Mouse (Mus musculus): Measurements from ENCODE around the gene Gltpd2. TPM values are rescaled to one million over a fixed set of nuclear protein-coding genes. Genes with fewer than 3 reads are reported as not detected.

Gene Gltpd2
- polyA plus RNA-seq, 1 experiment from 2014 or later: 0.53 TPM

GRCm38 (mm10) chr11:70499566-70500475 is 19.2 kb upstream of the Gltpd2 start:
- H3K9ac ChIP-seq (ENCODE audit: low read depth, low read length): no peak overlapping the region
- H3K4me1 ChIP-seq (ENCODE audit: control insufficient read depth, insufficient read depth, low read length): no peaks in the 10 kb centered on the region
- no peak overlapping the region for H3K27ac ChIP-seq (replicated peaks; ENCODE audit: low read depth, low read length)
- DNase-seq (ENCODE audit: low spot score) (peak; percentile 22), ATAC-seq (ENCODE audit: low read depth) (no peak)
- WGBS: 69% methylated on average over 14 of the region's 14 CpGs
- no peak overlapping the region for H3K4me3 ChIP-seq (ENCODE audit: low read depth, low read length)
- no peaks in the 10 kb centered on the region for H3K36me3 ChIP-seq (ENCODE audit: control insufficient read depth, insufficient read depth, low read length)
- no peak overlapping the region for H3K4me2 ChIP-seq (ENCODE audit: low read depth, low read length)
- no peaks in the 10 kb centered on the region for H3K9me3 ChIP-seq (ENCODE audit: control insufficient read depth, low read length)
- H3K27me3 ChIP-seq (replicated peaks; ENCODE audit: control insufficient read depth, insufficient read depth, low read length): no peaks in the 10 kb centered on the region

DNA sequence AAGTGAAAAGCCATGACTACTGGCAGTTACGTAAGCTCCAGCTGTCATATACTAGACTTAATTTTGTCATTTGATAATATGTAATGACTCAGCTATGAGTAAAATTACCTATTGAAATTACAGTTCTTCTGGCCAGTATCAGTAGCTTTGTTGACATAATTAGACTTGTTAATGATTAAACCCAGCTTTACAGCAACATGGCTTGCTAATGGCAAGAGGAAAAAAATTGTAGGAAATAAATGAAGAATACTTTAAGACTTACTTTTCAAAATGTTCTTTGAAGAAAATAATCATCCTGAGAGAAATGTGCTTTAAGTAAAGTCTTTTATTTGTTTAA is 18.6 kb upstream of the Gltpd2 start:
- no peak overlapping the region for H3K4me2 ChIP-seq (ENCODE audit: low read depth, low read length)
- no peak for DNase-seq (ENCODE audit: low spot score)
- no peak overlapping the region for H3K27ac ChIP-seq (replicated peaks; ENCODE audit: low read depth, low read length)
- WGBS: 92% methylated on average over 1 of the region's 1 CpGs
- no peaks in the 10 kb centered on the region for H3K9me3 ChIP-seq (ENCODE audit: control insufficient read depth, low read length)
- no peaks in the 10 kb centered on the region for H3K27me3 ChIP-seq (replicated peaks; ENCODE audit: control insufficient read depth, insufficient read depth, low read length)
- no peaks in the 10 kb centered on the region for H3K36me3 ChIP-seq (ENCODE audit: control insufficient read depth, insufficient read depth, low read length)
- H3K4me1 ChIP-seq (ENCODE audit: control insufficient read depth, insufficient read depth, low read length): no peaks in the 10 kb centered on the region
- no peak overlapping the region for H3K9ac ChIP-seq (ENCODE audit: low read depth, low read length)
- H3K4me3 ChIP-seq (ENCODE audit: low read depth, low read length): no peak overlapping the region
- ATAC-seq (ENCODE audit: low read depth): no peak

DNA sequence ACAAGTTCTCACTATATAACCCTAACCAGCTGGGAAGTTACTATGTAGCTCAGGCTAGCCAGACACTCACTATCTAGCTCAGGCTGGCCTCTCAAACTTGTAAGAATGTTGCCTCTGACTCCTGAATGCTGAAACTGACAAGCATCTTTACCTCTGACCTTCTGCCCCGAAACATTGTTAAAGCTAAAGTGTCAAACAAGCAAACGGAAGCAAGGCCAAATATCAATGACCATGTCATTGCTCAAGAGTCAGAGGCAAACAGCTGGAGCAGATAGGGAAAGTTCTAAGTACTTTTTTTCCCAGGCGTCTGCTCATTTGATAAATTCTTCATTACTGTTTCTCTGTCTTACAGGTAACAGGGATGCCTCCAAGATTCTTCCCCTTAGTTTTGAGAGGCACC is 17.0 kb upstream of the Gltpd2 start:
- no peak overlapping the region for H3K4me3 ChIP-seq (ENCODE audit: low read depth, low read length)
- no peaks in the 10 kb centered on the region for H3K9me3 ChIP-seq (ENCODE audit: control insufficient read depth, low read length)
- no peak overlapping the region for H3K9ac ChIP-seq (ENCODE audit: low read depth, low read length)
- no peaks in the 10 kb centered on the region for H3K36me3 ChIP-seq (ENCODE audit: control insufficient read depth, insufficient read depth, low read length)
- ATAC-seq (ENCODE audit: low read depth): no peak
- no peak overlapping the region for H3K4me2 ChIP-seq (ENCODE audit: low read depth, low read length)
- 68% methylated on average over 3 of the region's 3 CpGs for WGBS
- no peaks in the 10 kb centered on the region for H3K27me3 ChIP-seq (replicated peaks; ENCODE audit: control insufficient read depth, insufficient read depth, low read length)
- H3K27ac ChIP-seq (replicated peaks; ENCODE audit: low read depth, low read length): no peak overlapping the region
- DNase-seq (ENCODE audit: low spot score): no peak
- H3K4me1 ChIP-seq (ENCODE audit: control insufficient read depth, insufficient read depth, low read length): no peaks in the 10 kb centered on the region

DNA sequence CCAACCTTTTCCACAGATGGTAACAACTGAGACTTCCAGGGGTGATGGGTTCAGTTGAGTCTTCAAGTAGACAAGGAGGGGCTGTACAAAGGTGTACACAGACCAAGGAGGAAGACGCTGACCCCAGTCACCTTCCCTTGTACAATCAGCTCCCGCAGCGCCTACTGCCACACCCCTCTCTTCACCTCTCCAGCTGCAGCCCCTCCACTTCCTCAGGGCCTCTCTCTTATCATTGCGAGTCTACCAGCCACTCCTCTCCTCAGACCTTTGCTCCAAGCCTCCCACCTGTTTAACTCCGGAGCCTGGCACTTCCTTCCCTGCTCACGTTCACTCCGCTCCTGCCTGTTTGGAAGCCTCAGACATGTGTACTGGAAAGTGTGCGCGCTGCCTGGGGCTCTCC is 14.0 kb upstream of the Gltpd2 start, which contains the start of gene Tm4sf5:
TSS of gene Tm4sf5 (plus strand) at position 275 of the 400 bp plus-strand sequence.
- WGBS: 71% methylated on average over 9 of the region's 9 CpGs
- no peak for ATAC-seq (ENCODE audit: low read depth)
- no peak for DNase-seq (ENCODE audit: low spot score)

DNA sequence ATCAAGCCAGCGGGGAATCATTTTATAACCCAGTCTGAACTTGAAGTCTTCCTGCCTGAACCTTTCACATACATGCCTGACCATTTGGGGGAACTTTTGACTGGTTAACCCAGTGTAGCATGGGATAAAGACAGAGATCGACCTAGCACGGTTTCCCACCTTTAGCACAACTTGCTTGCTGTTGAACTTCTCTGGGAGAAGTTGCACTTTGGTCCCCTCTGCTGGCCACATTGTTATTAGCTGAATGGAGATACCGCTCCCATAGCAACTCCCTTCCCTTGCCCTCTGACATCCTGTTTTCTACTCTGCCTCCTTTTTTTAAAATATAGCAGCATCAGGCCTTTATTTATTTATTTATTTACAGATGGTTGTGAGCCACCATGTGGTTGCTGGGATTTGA is 12.6 kb upstream of the Gltpd2 start:
- peak; percentile 63; the same call in 1 of the 2 replicates for ATAC-seq (ENCODE audit: low read depth)
- Histone ChIP-seq H3K36me3 (ENCODE audit: control insufficient read depth, insufficient read depth, low read length) (no peaks in the 10 kb centered on the region), H3K4me3 (ENCODE audit: low read depth, low read length) (no peak overlapping the region), H3K4me1 (ENCODE audit: control insufficient read depth, insufficient read depth, low read length) (no peaks in the 10 kb centered on the region), H3K27ac (replicated peaks; ENCODE audit: low read depth, low read length) (no peak overlapping the region), H3K9me3 (ENCODE audit: control insufficient read depth, low read length) (no peaks in the 10 kb centered on the region), H3K27me3 (replicated peaks; ENCODE audit: control insufficient read depth, insufficient read depth, low read length) (no peaks in the 10 kb centered on the region), H3K9ac (ENCODE audit: low read depth, low read length) (no peak overlapping the region), H3K4me2 (ENCODE audit: low read depth, low read length) (no peak overlapping the region; the same call in 1 of the 2 replicates)
- 29% methylated on average over 4 of the region's 4 CpGs for WGBS
- DNase-seq (ENCODE audit: low spot score): peak; percentile 62

More for the DNA sequence above, 14.0 kb upstream of the Gltpd2 start, which contains the start of gene Tm4sf5:
- no peaks in the 10 kb centered on the region for H3K4me1 ChIP-seq (ENCODE audit: control insufficient read depth, insufficient read depth, low read length)
- no peak within 1 kb of the TSS for H3K4me3 ChIP-seq (ENCODE audit: low read depth, low read length)
- no peaks in the 10 kb centered on the region for H3K9me3 ChIP-seq (ENCODE audit: control insufficient read depth, low read length)
- no peaks in the 10 kb centered on the region for H3K36me3 ChIP-seq (ENCODE audit: control insufficient read depth, insufficient read depth, low read length)
- H3K4me2 ChIP-seq (ENCODE audit: low read depth, low read length): no peak within 1 kb of the TSS
- H3K9ac ChIP-seq (ENCODE audit: low read depth, low read length): no peak within 1 kb of the TSS
- no peak within 1 kb of the TSS for H3K27ac ChIP-seq (replicated peaks; ENCODE audit: low read depth, low read length)
- H3K27me3 ChIP-seq (replicated peaks; ENCODE audit: control insufficient read depth, insufficient read depth, low read length): no peaks in the 10 kb centered on the region

GRCm38 (mm10) chr11:70506962-70507515 is 12.0 kb upstream of the Gltpd2 start:
- Histone ChIP-seq H3K27me3 (replicated peaks; ENCODE audit: control insufficient read depth, insufficient read depth, low read length) (no peaks in the 10 kb centered on the region), H3K9me3 (ENCODE audit: control insufficient read depth, low read length) (no peaks in the 10 kb centered on the region), H3K4me2 (ENCODE audit: low read depth, low read length) (no peak overlapping the region), H3K36me3 (ENCODE audit: control insufficient read depth, insufficient read depth, low read length) (no peaks in the 10 kb centered on the region), H3K27ac (replicated peaks; ENCODE audit: low read depth, low read length) (no peak overlapping the region), H3K4me1 (ENCODE audit: control insufficient read depth, insufficient read depth, low read length) (no peaks in the 10 kb centered on the region), H3K9ac (ENCODE audit: low read depth, low read length) (no peak overlapping the region), H3K4me3 (ENCODE audit: low read depth, low read length) (no peak overlapping the region)
- WGBS: 70% methylated on average over 7 of the region's 7 CpGs
- no peak for DNase-seq (ENCODE audit: low spot score)
- no peak for ATAC-seq (ENCODE audit: low read depth)

DNA sequence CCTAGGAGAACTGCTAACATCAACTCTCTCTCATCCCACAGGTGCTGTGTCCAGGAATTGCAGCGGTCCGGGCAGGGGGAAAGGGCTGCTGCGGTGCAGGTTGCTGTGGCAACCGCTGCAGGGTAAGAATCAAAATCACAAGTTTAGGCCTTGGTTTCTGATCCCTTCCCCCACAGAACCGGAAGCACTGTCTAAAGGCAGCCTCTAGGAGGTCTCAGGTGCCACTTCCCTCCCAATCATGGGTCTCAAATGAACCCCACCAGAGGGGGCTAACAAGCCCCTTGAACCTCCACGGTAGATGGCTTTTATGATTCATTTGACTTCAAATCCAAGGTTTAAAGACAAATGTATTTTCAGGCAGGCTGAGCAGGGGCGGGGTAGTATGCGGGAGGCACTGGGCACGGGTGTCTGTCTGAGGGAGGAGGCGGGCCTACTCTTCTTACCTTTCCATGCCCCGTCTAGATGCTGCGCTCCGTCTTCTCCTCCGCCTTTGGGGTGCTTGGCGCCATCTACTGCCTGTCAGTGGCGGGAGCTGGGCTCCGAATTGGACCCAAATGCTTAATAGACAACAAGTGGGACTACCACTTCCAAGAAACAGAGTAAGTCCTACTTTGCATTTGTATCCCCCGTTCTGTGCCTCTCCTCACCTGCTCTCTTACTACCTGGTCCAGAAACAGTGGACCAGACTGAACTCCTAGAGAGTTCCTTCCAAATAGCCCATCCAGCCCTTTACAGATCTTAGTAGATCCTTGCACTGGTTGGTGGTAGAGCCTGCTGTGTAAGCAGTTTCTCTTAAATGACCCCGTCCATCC is 9.0 kb upstream of the Gltpd2 start:
- Histone ChIP-seq H3K9ac (ENCODE audit: low read depth, low read length) (peak overlapping the region; percentile 32; the same call in 1 of the 2 replicates), H3K36me3 (ENCODE audit: control insufficient read depth, insufficient read depth, low read length) (no peaks in the 10 kb centered on the region)
- peak; percentile 76 for DNase-seq (ENCODE audit: low spot score)

GRCm38 (mm10) chr11:70511242-70511641 is 7.8 kb upstream of the Gltpd2 start:
- H3K4me2 ChIP-seq (ENCODE audit: low read depth, low read length): no peak overlapping the region
- no peak overlapping the region for H3K9ac ChIP-seq (ENCODE audit: low read depth, low read length)
- no peaks in the 10 kb centered on the region for H3K27me3 ChIP-seq (replicated peaks; ENCODE audit: control insufficient read depth, insufficient read depth, low read length)
- no peak overlapping the region for H3K4me3 ChIP-seq (ENCODE audit: low read depth, low read length)
- no peak for DNase-seq (ENCODE audit: low spot score)
- ATAC-seq (ENCODE audit: low read depth): no peak
- H3K4me1 ChIP-seq (ENCODE audit: control insufficient read depth, insufficient read depth, low read length): no peaks in the 10 kb centered on the region
- H3K27ac ChIP-seq (replicated peaks; ENCODE audit: low read depth, low read length): no peak overlapping the region
- no peaks in the 10 kb centered on the region for H3K9me3 ChIP-seq (ENCODE audit: control insufficient read depth, low read length)
- 51% methylated on average over 2 of the region's 2 CpGs for WGBS
- no peaks in the 10 kb centered on the region for H3K36me3 ChIP-seq (ENCODE audit: control insufficient read depth, insufficient read depth, low read length)

More for the DNA sequence above, 9.0 kb upstream of the Gltpd2 start:
- Histone ChIP-seq H3K4me1 (ENCODE audit: control insufficient read depth, insufficient read depth, low read length) (no peaks in the 10 kb centered on the region), H3K27me3 (replicated peaks; ENCODE audit: control insufficient read depth, insufficient read depth, low read length) (no peaks in the 10 kb centered on the region), H3K4me3 (ENCODE audit: low read depth, low read length) (no peak overlapping the region), H3K27ac (replicated peaks; ENCODE audit: low read depth, low read length) (no peak overlapping the region), H3K9me3 (ENCODE audit: control insufficient read depth, low read length) (no peaks in the 10 kb centered on the region), H3K4me2 (ENCODE audit: low read depth, low read length) (peak overlapping the region; percentile 39)
- peak; percentile 76; the same call in 1 of the 2 replicates for ATAC-seq (ENCODE audit: low read depth)
- WGBS: 8% methylated on average over 19 of the region's 19 CpGs

Data from embryonic facial prominence, embryonic 14.5 days (tissue).